Mouse (Mus musculus) liver, embryonic 12.5 days (tissue): ENCODE data around the gene Pwp2. TPM values are rescaled to one million over a fixed set of nuclear protein-coding genes. Genes with fewer than 3 reads are reported as not detected.

Experiments
- ATAC-seq: fragments of 200-750 bp; cut with Nextera tagmentation; 2 replicates; pipeline ENCODE4 v1.8.0; 2017; ENCODE audit warnings: moderate number of reproducible peaks, mild to moderate bottlenecking, moderate library complexity
- H3K27ac ChIP-seq: fragments of 300-500 bp; sonication (generic); 2 replicates; pipeline ENCODE4 v1.5.1; 2016; ENCODE audit warnings: mild to moderate bottlenecking
- H3K27me3 ChIP-seq: fragments of 300-500 bp; sonication (generic); replicated peaks from 2 replicates; pipeline ENCODE4 v1.6.1; 2016; ENCODE audit warnings: mild to moderate bottlenecking, moderate library complexity
- H3K36me3 ChIP-seq: fragments of 300-500 bp; sonication (generic); 2 replicates; pipeline ENCODE4 v1.6.1; 2016; ENCODE audit warnings: mild to moderate bottlenecking, moderate library complexity
- H3K4me1 ChIP-seq: fragments of 300-500 bp; sonication (generic); 2 replicates; pipeline ENCODE4 v1.6.1; 2016
- H3K4me2 ChIP-seq: fragments of 300-500 bp; sonication (generic); 2 replicates; pipeline ENCODE4 v1.6.1; 2016; ENCODE audit warnings: mild to moderate bottlenecking, moderate library complexity
- H3K4me3 ChIP-seq: fragments of 300-500 bp; sonication (generic); 2 replicates; pipeline ENCODE4 v1.5.1; 2016; ENCODE audit warnings: mild to moderate bottlenecking, moderate library complexity
- H3K9ac ChIP-seq: fragments of 300-500 bp; sonication (generic); 2 replicates; pipeline ENCODE4 v1.6.1; 2016; ENCODE audit warnings: mild to moderate bottlenecking, moderate library complexity
- H3K9me3 ChIP-seq: fragments of 300-500 bp; sonication (generic); replicated peaks from 2 replicates; pipeline ENCODE4 v1.6.1; 2016; ENCODE audit warnings: mild to moderate bottlenecking, moderate library complexity
- WGBS: fragments of 180-500 bp; shearing (Covaris S2); methylation state at CpG from one replicate; pipeline ENCODE4 v1.1.7; 2016; ENCODE audit not compliant: insufficient replicate concordance; 5-methylcytosine and 5-hydroxymethylcytosine counted together
- polyA plus RNA-seq: library from polyadenylated mRNA; unstranded; fragments of >200 nt; fragmentation: Nextera tagmentation; extraction: Ambion mirVana; gene quantifications from 2 replicates; pipeline ENCODE4 v1.2.1, GENCODE M21; 2016

Gene Pwp2
- 23.9 and 25.5 TPM in 2 replicates for polyA plus RNA-seq

DNA sequence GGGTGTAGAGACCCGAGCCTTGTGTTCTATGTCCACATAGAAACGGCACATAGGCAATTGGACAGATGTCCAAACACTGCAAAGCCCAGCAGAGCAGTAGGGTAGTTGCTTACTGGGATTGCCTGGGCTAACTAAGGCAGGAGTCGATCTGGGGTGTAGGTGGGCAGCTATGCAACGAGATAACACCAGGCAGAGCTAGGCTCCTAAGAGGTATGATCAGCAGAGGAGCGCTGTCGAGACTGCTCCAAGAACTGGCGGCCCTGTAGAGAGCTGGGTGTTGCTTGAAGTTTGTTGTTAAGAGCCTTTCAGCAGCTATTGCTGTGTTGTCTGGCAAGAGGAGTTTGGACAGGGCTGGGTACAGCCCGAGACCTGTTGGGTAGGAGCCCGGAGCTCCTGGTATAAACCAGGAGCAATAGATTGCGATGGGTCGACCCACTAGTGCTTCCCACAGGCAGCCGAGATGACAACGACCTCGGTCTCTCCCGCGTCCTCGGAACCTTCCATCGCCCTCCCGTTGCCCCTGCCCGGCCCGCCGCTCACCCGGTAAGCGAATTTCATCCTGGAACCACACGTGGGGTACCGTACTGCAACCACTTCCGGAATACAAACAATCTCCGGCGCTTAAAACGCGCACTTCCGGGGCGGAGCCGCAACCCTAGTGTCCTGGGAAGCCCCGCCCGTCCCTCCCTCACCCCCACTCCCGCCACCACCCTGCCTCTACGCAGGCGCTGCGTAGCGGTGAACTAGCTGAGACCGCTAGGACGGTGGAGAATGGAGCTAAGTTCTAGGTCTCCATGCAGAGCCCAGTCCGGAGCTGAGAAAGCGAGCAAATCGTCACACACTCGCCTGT, at the start of gene Pwp2:
Pwp2 (minus strand) TSS at position 619 of the 850 bp plus-strand sequence.
- Histone ChIP-seq H3K36me3 (peaks cover 78% of the 10 kb centered on the region), H3K9ac (peak within 1 kb of the TSS; percentile 76), H3K4me1 (peaks cover 32% of the 10 kb centered on the region), H3K27ac (peak within 1 kb of the TSS; percentile 83), H3K4me3 (peak within 1 kb of the TSS; percentile 77), H3K9me3 (no peaks in the 10 kb centered on the region), H3K4me2 (peak within 1 kb of the TSS; percentile 93), H3K27me3 (no peaks in the 10 kb centered on the region)
- under 1% methylated on average over 47 of the region's 47 CpGs for WGBS
- ATAC-seq: peak; percentile 96

- ATAC-seq: no peak
- peaks cover 47% of the 10 kb centered on the region for H3K36me3 ChIP-seq
- WGBS: 80% methylated on average over 6 of the region's 6 CpGs
- H3K9ac ChIP-seq: no peak overlapping the region
- no peak overlapping the region for H3K4me2 ChIP-seq
- H3K27me3 ChIP-seq: no peaks in the 10 kb centered on the region
- no peak overlapping the region for H3K27ac ChIP-seq
- H3K4me3 ChIP-seq: no peak overlapping the region
- peaks cover 69% of the 10 kb centered on the region for H3K4me1 ChIP-seq
- no peaks in the 10 kb centered on the region for H3K9me3 ChIP-seq
Measured at GRCm38 (mm10) chr10:78233756-78234155, 48.8 kb upstream of the Pwp2 start.

GRCm38 (mm10) chr10:78233161-78233560, 48.2 kb upstream of the Pwp2 start:
- Histone ChIP-seq H3K36me3 (peaks cover 47% of the 10 kb centered on the region), H3K9ac (no peak overlapping the region), H3K4me1 (peaks cover 63% of the 10 kb centered on the region), H3K27ac (no peak overlapping the region), H3K4me2 (no peak overlapping the region), H3K27me3 (no peaks in the 10 kb centered on the region), H3K4me3 (no peak overlapping the region), H3K9me3 (no peaks in the 10 kb centered on the region)
- ATAC-seq: no peak
- 83% methylated on average over 5 of the region's 5 CpGs for WGBS

DNA sequence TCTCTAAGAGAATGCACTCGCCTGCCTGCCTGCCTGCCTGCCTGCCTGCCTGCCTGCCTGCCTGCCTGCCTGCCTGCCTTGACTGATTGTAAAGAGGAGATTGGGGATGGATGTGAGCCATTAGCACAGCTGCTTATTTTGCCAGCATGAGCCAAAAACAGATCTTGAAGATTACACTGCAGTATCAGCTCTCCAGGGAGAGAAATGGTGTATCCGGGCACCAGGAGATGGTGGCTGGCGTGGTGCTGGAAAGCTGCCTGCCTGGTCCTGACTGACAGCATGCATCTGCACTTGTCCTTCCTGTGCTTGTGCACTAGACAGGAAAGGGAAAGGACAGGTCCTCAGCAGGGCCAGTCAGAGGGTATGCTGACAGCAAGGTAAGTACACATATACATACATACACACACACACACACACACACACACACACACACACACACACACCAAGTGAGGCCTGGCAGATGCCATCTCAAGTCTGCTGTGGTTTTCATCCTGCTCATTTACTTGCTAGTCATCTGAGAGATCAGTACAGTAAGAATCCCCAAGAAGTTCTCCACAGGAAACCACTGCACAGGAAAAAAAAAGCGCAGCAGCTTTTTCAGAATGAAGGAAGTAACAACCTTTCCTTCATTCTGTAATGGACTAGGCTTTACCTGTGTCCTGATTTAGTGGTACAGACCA, 47.5 kb upstream of the Pwp2 start:
- no peak overlapping the region for H3K4me3 ChIP-seq
- no peak overlapping the region for H3K9ac ChIP-seq
- 76% methylated on average over 4 of the region's 4 CpGs for WGBS
- H3K9me3 ChIP-seq: no peaks in the 10 kb centered on the region
- no peak for ATAC-seq
- no peaks in the 10 kb centered on the region for H3K27me3 ChIP-seq
- H3K4me1 ChIP-seq: peaks cover 56% of the 10 kb centered on the region
- peaks cover 51% of the 10 kb centered on the region for H3K36me3 ChIP-seq
- no peak overlapping the region for H3K4me2 ChIP-seq
- H3K27ac ChIP-seq: no peak overlapping the region

DNA sequence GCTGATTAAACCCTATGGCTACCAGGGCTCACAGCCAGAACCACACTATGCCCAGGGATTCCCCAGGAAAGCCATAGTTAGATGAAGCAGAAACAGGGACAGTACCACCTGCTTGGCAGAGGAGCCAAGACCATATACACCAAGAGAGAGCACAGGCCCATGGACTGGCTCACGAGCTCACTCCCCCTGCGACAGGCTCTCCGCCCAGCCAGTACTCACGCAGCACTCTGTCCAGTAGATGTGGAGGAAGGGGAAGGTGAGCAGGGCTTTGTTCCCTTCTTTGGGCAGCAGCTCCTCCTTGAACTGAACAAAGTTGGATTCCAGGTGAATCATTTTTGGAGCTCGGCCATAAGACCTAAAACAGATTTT, 43.6 kb upstream of the Pwp2 start:
- peaks cover 78% of the 10 kb centered on the region for H3K36me3 ChIP-seq
- ATAC-seq: no peak
- H3K4me3 ChIP-seq: no peak overlapping the region
- no peaks in the 10 kb centered on the region for H3K9me3 ChIP-seq
- no peaks in the 10 kb centered on the region for H3K27me3 ChIP-seq
- H3K27ac ChIP-seq: no peak overlapping the region
- WGBS: 89% methylated on average over 5 of the region's 5 CpGs
- no peak overlapping the region for H3K4me2 ChIP-seq
- H3K4me1 ChIP-seq: peaks cover 26% of the 10 kb centered on the region
- H3K9ac ChIP-seq: no peak overlapping the region

DNA sequence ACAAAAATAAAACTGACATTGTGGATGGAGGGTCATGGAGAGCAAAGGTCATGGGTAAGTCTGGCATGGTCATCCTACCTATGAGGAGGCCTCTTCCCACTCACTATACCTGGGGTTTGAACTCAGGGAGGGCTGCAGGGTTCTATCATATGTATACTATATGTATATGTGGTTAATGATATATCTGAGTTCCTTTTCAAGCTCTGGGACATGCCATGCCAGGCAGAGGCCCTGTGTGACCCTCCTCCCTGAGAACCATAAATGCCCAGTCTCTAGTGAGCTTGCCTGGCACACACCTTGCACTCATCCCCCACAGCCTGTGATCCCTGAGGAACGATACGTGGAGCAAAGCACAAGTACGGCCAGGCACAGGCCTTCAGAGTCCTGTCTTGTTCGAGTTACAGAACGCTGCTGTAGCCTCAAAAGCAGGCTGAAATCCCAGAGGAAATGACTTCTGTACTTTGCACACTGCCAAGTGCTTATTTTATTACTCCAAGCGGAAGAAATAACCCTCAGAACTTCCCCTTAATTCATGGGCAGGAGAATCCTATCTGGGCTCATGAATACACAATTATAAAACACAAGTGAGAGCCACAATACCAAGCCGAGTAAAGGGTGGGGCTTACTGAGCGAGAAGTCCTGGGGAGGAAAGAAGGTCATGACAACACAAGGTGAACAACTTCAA, 43.1 kb upstream of the Pwp2 start:
- Histone ChIP-seq H3K36me3 (peaks cover 78% of the 10 kb centered on the region), H3K27ac (no peak overlapping the region), H3K4me1 (peaks cover 21% of the 10 kb centered on the region), H3K4me2 (no peak overlapping the region), H3K27me3 (no peaks in the 10 kb centered on the region), H3K9me3 (no peaks in the 10 kb centered on the region), H3K9ac (no peak overlapping the region), H3K4me3 (no peak overlapping the region)
- WGBS: 81% methylated on average over 8 of the region's 8 CpGs
- no peak for ATAC-seq

- no peak for ATAC-seq
- WGBS: 87% methylated on average over 6 of the region's 6 CpGs
- H3K36me3 ChIP-seq: peaks cover 90% of the 10 kb centered on the region
Measured at GRCm38 (mm10) chr10:78224136-78224535, 39.2 kb upstream of the Pwp2 start.

GRCm38 (mm10) chr10:78222908-78223307, 38.0 kb upstream of the Pwp2 start:
- 79% methylated on average over 4 of the region's 4 CpGs for WGBS
- H3K4me2 ChIP-seq: no peak overlapping the region
- H3K27ac ChIP-seq: no peak overlapping the region
- peaks cover 90% of the 10 kb centered on the region for H3K36me3 ChIP-seq
- peaks cover 33% of the 10 kb centered on the region for H3K4me1 ChIP-seq
- no peak for ATAC-seq
- H3K9ac ChIP-seq: no peak overlapping the region
- H3K27me3 ChIP-seq: no peaks in the 10 kb centered on the region
- no peaks in the 10 kb centered on the region for H3K9me3 ChIP-seq
- H3K4me3 ChIP-seq: no peak overlapping the region

More at GRCm38 (mm10) chr10:78224136-78224535, 39.2 kb upstream of the Pwp2 start:
- no peak overlapping the region for H3K4me3 ChIP-seq
- no peak overlapping the region for H3K9ac ChIP-seq
- no peaks in the 10 kb centered on the region for H3K27me3 ChIP-seq
- no peak overlapping the region for H3K4me2 ChIP-seq
- no peaks in the 10 kb centered on the region for H3K9me3 ChIP-seq
- H3K4me1 ChIP-seq: peaks cover 27% of the 10 kb centered on the region
- no peak overlapping the region for H3K27ac ChIP-seq

DNA sequence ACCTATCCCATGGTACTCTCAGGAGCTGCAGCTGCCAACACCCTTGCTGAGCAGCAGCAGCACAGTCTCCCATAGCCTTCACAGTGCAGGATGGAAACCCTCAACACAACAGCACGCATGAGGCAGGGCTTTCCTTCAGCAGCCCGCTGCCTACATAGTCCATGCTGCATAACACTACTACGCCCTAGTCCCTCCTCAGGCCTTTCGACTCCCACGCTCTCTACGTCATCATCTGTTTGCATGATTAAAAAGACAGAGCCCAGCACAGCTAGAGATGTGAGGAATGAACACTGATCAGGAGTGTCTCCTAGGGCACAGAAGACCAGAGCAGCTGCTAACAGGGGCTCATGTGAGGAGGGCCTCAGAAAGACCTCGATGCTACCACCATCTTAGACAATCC, 36.4 kb upstream of the Pwp2 start:
- peak overlapping the region; percentile 37; the same call in 1 of the 2 replicates for H3K27ac ChIP-seq
- H3K4me1 ChIP-seq: peaks cover 46% of the 10 kb centered on the region
- no peaks in the 10 kb centered on the region for H3K9me3 ChIP-seq
- H3K4me3 ChIP-seq: no peak overlapping the region
- no peak for ATAC-seq
- WGBS: 87% methylated on average over 7 of the region's 7 CpGs
- no peak overlapping the region for H3K9ac ChIP-seq
- H3K4me2 ChIP-seq: no peak overlapping the region
- peaks cover 91% of the 10 kb centered on the region for H3K36me3 ChIP-seq
- H3K27me3 ChIP-seq: no peaks in the 10 kb centered on the region

DNA sequence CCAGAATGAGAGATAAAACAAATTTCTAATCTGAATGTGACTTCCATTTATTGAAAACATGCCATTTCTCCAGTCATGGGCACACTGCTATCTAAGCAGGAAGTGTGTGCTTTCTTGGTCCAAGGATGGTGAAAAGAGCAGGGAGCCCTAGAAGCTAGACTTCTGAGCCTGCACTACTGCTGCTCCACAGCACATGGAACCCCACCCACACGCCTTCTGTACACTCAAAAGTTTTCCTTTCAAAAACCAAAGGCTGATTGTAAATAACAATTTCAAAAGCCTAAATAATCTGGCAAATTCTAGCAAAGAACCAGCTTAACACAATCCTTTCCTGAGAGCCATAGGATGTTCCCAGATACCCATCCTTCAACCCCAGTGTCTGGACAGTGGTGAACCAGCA, 34.6 kb upstream of the Pwp2 start:
- Histone ChIP-seq H3K4me1 (peaks cover 55% of the 10 kb centered on the region), H3K27me3 (no peaks in the 10 kb centered on the region), H3K9me3 (no peaks in the 10 kb centered on the region), H3K9ac (no peak overlapping the region), H3K27ac (peak overlapping the region; percentile 15; the same call in 1 of the 2 replicates), H3K4me2 (no peak overlapping the region), H3K36me3 (peaks cover 98% of the 10 kb centered on the region), H3K4me3 (no peak overlapping the region)
- no peak for ATAC-seq
- 80% methylated on average over 1 of the region's 1 CpGs for WGBS

DNA sequence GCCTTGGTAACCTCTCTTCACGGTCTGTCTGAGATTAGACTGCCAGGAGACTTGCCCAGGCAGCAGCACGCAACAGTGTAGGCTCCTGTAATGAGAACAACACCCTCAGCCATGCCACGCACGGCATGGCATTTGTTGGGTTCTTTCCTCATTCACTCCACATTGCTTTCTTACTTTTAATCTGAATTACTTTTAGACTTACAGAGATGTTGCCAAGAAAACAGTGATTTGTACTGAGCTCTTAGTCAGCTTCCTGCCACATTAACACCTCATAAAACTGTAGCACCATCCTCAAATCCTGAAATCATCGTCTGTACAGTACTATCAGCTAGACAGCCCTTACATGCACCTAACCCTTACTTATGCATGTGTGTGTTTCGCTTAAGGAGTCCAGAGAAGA, 33.6 kb upstream of the Pwp2 start:
- no peaks in the 10 kb centered on the region for H3K9me3 ChIP-seq
- H3K4me3 ChIP-seq: no peak overlapping the region
- H3K4me2 ChIP-seq: no peak overlapping the region
- H3K36me3 ChIP-seq: peaks cover 98% of the 10 kb centered on the region
- H3K27ac ChIP-seq: peak overlapping the region; percentile 91
- no peak for ATAC-seq
- no peaks in the 10 kb centered on the region for H3K27me3 ChIP-seq
- no peak overlapping the region for H3K9ac ChIP-seq
- H3K4me1 ChIP-seq: peaks cover 55% of the 10 kb centered on the region
- 82% methylated on average over 6 of the region's 6 CpGs for WGBS
